Mouse (Mus musculus) stomach, postnatal 0 days (tissue): ENCODE measurements around the gene Smarcd3.

ENCODE experiments used
- CTCF ChIP-seq: IDR thresholded peaks from 2 replicates; pipeline ENCODE4 v1.5.1; 2016; ENCODE audit warnings: antibody characterized with exemption, low read depth, mild to moderate bottlenecking, moderate library complexity
- EP300 ChIP-seq: optimal IDR thresholded peaks from 2 replicates; pipeline ENCODE3; 2016; ENCODE audit warnings: antibody characterized with exemption

- TF ChIP-seq EP300: peak; percentile 42
- no peak for TF ChIP-seq CTCF
Measured at GRCm38 (mm10) chr5:24577183-24577929, 46.9 kb downstream of the Smarcd3 start, which contains the start of gene Abcf2.
